Mouse (Mus musculus): ENCODE measurements around the gene Gtf3c1.

Gene Gtf3c1

DNA sequence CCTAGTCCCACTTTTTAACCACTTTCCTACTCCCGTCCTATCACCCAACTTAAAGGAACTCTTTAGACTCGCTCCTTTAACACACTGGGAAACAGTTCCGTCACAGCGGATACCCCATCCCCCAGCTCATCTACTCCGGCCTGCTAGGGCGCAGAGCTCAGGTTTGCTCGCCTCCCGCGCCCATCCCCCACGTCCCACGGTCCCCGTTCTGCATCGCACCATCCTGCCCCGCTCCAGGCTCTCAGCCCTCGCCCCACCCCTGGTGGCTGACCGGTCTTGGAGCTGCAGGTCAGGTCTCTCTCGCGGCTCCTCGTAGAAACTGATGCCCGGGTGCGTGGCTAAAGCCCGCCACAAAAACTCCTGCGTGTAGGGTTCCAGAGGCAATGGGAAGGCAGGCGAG, 394 bp downstream of the Gtf3c1 start:
- DNase-seq (ENCODE audit: low read depth): no peak

GRCm38 (mm10) chr7:125702791-125703190, 4.8 kb downstream of the Gtf3c1 start:
- no peak for DNase-seq (ENCODE audit: low read depth)

DNA sequence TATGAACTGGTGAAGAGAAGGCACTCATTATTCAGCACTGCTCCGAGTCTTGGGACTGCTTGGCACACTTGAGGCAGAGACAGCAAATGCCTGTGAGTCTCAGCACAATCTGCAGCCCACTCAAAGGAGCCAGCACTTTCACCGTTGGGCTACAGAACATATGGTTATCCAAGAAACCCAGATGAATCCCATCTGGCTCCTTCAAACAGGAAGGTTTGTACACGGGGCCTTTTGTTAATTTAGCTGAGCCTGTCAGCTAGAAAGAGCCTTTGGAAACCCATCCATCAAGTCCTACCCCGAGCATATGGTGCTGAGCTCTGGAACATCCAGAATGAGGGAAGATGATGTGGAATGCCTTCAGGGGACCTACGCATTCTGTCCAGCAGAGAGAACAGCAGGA, 13.5 kb downstream of the Gtf3c1 start:
- no peak for DNase-seq (ENCODE audit: low read depth)

DNA sequence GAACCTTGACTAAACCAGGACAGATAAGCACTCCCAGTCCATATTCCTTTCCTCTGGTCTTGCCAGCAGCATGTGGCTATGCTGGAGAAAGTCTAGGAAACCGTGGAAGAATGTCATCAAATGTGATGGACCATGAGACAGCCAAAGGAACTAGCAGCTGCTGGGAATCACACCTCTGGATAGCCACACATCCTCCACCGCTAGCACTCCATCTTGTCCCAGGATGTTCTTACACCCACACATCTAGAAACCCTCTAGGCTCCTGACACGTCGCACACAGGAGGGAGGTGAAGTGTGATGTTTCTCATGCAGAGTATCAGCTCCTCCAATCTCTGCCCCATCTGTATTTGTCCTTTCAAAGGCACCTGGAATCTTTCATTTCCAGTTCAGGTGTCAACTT, 17.1 kb downstream of the Gtf3c1 start:
- no peak for DNase-seq (ENCODE audit: low read depth)

- DNase-seq (ENCODE audit: low read depth): no peak
Observed at GRCm38 (mm10) chr7:125679936-125680335, 27.6 kb downstream of the Gtf3c1 start.

- no peak for DNase-seq (ENCODE audit: low read depth)
Observed at GRCm38 (mm10) chr7:125678756-125679155, 28.8 kb downstream of the Gtf3c1 start.

DNA sequence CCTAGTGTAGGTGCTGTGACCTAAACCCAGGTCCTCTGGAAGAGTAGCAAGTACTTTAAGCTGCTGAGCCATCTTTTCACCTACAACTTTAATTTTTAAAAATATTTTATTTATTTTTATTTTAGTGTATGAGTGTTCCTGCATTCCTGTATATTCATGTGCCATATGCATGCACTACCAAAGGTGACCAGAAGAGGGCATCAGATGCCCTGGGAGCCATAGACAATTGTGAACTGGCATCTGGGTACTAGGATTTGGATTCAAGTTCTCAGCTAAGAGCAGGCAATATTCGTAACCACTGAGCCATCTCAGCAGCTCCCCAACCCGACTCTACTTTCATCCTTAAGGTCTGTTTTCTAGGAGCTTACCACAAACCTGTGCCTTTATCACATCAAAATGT, 32.7 kb downstream of the Gtf3c1 start:
- peak; percentile 78 for DNase-seq (ENCODE audit: low read depth)

DNA sequence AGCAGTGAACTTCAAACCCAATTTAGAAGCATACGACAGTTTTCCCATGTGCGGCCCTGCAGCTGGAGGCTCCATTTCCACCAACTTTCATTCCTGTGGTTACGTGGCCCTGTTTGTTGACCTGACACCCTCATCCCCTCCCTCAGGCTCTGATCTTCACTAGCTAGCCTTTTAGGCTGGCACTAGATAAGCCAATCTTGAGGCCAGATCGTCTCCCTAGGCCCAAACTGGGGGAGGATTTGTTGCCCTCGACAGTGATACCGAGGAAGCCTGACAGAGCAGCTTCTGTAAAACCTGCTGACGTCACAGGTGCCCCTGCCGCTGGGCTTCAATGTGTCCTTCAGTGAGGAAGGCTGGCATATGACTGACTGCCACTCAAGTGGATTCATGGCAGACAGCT, 36.2 kb downstream of the Gtf3c1 start:
- DNase-seq (ENCODE audit: low read depth): no peak

DNA sequence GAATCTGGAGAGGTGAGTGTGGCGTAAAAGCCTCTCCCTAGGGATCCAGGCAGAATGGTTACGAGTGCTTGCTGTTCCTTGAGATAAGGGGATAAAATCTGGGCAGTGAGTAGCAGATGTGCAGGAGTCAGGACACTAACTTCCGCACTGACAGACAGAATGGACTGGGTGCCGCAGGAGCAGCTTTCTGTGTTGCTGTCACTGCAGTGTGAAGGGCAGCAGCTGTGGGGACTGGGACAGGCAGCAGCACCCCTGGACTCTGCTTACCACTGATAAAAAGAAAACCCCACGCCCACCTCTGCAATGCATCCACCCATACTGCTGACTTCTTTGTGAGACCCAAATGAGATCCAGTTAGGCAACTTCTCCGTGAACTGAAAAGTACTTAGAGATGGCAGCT, 36.7 kb downstream of the Gtf3c1 start:
- DNase-seq (ENCODE audit: low read depth): no peak

GRCm38 (mm10) chr7:125663654-125664053, 43.9 kb downstream of the Gtf3c1 start:
- no peak for DNase-seq (ENCODE audit: low read depth)

DNA sequence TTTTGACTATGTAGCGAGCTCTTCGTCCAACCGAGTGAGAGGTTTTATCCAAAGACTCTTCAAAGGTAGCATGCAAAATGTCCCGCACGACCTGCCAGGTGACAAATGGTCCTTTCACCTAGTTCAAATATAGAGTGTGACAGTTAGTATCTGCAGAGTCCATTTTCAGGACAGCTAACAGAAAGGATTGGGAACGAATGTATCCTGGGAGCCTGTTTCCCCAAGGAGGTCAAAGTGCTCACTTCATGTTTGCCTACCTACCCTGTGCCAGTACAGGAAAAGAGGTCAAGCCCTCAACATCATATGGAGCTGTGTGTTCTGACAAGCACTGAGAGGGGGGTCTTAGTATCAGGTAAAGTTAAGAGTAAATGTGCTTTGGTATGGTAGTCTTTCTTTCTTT, 50.1 kb downstream of the Gtf3c1 start:
- no peak for DNase-seq (ENCODE audit: low read depth)

- DNase-seq (ENCODE audit: low read depth): no peak
Observed at GRCm38 (mm10) chr7:125649013-125649412, 58.6 kb downstream of the Gtf3c1 start.

DNA sequence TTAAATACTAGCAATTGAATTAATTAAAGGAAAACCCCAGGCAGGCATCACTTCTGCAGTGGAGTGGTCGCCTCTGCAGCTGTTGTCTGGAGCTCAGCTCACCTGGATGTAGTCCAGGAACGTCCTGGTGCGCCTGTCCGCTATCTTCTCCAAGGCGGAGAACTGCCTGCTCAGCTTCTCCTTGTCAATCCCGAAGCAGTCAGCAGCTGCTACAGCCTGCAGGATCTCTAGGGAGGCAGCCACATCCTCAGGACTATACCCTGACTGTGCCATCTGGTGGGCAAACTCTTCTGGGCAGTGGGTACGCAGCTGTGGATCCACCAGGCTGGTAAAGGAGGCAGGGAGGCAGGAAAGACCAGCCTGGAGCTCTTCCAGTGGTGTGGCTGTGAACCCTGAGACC, 62.2 kb downstream of the Gtf3c1 start:
- no peak for DNase-seq (ENCODE audit: low read depth)

DNA sequence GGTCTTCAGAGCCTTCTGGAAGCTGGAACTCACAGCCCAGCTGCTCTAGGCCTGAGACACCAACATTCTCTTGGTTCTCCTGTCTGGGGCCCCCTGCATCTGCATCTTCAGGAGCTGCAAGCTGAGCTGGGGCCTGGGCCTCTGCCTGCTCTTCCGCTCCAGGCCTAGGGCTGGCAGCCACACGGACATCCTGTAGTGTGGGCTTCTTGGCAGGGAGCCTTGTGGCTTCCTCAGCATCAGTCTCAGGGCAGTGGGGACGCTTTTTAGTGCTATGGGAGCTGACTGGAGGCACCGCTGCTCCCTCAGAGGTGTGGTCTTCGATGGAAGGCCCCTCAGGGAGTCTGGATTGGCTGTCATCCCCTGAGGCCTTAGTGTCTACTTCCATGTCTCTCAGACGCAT, 63.7 kb downstream of the Gtf3c1 start:
- DNase-seq (ENCODE audit: low read depth): no peak

DNA sequence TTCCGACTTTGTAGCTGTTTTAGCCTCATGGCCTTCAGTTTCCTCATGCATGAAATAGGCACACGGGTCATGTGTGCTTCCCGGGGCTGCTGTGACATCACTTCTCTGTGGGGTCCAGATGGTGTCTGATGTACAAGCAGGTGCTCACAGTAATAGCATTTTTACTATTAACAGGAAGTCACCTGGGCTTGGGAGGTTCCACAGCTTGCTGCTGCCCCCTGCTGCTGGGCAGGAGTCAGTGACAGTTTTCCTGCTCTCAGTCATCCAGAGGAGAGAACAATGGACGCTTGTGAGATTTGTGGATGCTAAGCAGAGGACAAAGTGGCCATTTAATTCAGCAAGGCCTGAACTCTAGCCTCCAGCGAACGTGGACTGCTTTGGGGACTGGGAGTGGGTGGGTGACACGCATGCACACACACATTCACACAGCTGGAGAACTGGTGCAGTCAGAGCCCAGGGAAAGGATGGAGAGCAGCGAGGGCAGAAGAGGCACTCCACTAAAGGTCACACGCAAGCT, 68.7 kb downstream of the Gtf3c1 start:
- peak; percentile 88 for DNase-seq (ENCODE audit: low read depth)

DNA sequence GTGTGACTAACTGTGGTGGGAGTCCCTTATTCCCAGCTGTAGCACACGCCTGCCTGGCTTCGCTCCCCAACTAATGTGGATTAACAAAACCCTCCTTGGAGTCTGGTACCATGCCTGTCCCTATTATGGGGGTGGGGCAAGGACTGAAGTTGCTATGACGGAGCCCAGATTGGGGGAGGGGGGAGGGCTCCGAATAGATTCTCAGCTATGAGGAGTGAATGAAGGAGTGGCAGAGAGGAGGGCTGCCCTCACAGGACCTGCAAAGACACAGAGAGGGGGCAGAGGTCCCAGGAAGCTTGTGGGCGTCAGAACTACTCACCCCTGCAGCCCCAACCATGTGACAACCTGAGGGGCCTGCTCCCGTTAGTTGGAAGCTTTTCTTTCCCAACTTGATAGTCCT, 69.2 kb downstream of the Gtf3c1 start:
- DNase-seq (ENCODE audit: low read depth): no peak

GRCm38 (mm10) chr7:125637220-125638140, 70.1 kb downstream of the Gtf3c1 start:
- DNase-seq (ENCODE audit: low read depth): peak; percentile 45

- DNase-seq (ENCODE audit: low read depth): no peak
Observed at GRCm38 (mm10) chr7:125630989-125631388, 76.6 kb downstream of the Gtf3c1 start.

DNA sequence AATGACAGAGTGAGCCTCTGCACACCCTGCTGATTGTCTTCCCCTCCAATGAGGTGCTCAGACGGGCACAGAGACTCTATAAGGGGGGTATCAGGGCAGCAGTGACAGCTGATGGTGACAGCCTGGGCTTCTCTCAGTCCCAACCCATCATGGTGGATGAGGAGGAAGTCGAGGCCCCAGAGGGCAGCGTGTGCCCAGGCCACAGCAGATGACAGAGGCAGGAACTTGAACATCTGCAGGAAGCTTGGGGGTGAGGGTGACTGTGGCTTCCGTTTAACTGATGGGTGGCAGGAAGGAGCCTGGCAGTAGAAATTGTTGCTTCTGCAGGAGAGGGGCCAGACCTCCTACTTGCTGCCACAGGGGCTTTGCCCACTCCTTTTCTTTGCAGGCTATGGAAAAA, 77.3 kb downstream of the Gtf3c1 start:
- peak; percentile 86 for DNase-seq (ENCODE audit: low read depth)

- no peak for DNase-seq (ENCODE audit: low read depth)
Observed at GRCm38 (mm10) chr7:125625829-125626228, 81.8 kb downstream of the Gtf3c1 start.

- peak; percentile 58 for DNase-seq (ENCODE audit: low read depth)
Observed at GRCm38 (mm10) chr7:125625219-125625618, 82.4 kb downstream of the Gtf3c1 start.

GRCm38 (mm10) chr7:125622741-125623685, 84.6 kb downstream of the Gtf3c1 start:
- DNase-seq (ENCODE audit: low read depth): no peak

- no peak for DNase-seq (ENCODE audit: low read depth)
Observed at GRCm38 (mm10) chr7:125620077-125620476, 87.5 kb downstream of the Gtf3c1 start.

All from naive thymus-derived CD4-positive, alpha-beta T cell, adult 2 months (primary cell).